Mouse (Mus musculus): Measurements from ENCODE around the gene Rtl1.

Gene Rtl1

GRCm38 (mm10) chr12:109572259-109572658 is 27.9 kb downstream of the Rtl1 start:
- in situ Hi-C loops (cut with MboI, MseI), result no loop called here

- in situ Hi-C loops (cut with MboI, MseI), result no loop called here
Measured at GRCm38 (mm10) chr12:109560111-109560695, 39.9 kb downstream of the Rtl1 start.

GRCm38 (mm10) chr12:109558891-109559487 is 41.1 kb downstream of the Rtl1 start:
- in situ Hi-C loops (cut with MboI, MseI), result no loop called here

- in situ Hi-C loops (cut with MboI, MseI), result no loop called here
Measured at GRCm38 (mm10) chr12:109558226-109558824, 41.8 kb downstream of the Rtl1 start.

- in situ Hi-C loops (cut with MboI, MseI), result no loop called here
Measured at GRCm38 (mm10) chr12:109555837-109556409, 44.2 kb downstream of the Rtl1 start.

- in situ Hi-C loops (cut with MboI, MseI), result no loop called here
Measured at GRCm38 (mm10) chr12:109553568-109553967, 46.6 kb downstream of the Rtl1 start.

- in situ Hi-C loops (cut with MboI, MseI), result no loop called here
Measured at GRCm38 (mm10) chr12:109552754-109553525, 47.2 kb downstream of the Rtl1 start.

- in situ Hi-C loops (cut with MboI, MseI), result no loop called here
Measured at GRCm38 (mm10) chr12:109551771-109552170, 48.4 kb downstream of the Rtl1 start.

- in situ Hi-C loops (cut with MboI, MseI), result no loop called here
Measured at GRCm38 (mm10) chr12:109547085-109547484, 53.0 kb downstream of the Rtl1 start.

- in situ Hi-C loops (cut with MboI, MseI), result no loop called here
Measured at GRCm38 (mm10) chr12:109545875-109546732, 54.0 kb downstream of the Rtl1 start.

GRCm38 (mm10) chr12:109543281-109543923 is 56.7 kb downstream of the Rtl1 start:
- in situ Hi-C loops (cut with MboI, MseI), result no loop called here

GRCm38 (mm10) chr12:109542635-109543249 is 57.4 kb downstream of the Rtl1 start:
- in situ Hi-C loops (cut with MboI, MseI), result no loop called here

- in situ Hi-C loops (cut with MboI, MseI), result no loop called here
Measured at GRCm38 (mm10) chr12:109542011-109542410, 58.1 kb downstream of the Rtl1 start.

- in situ Hi-C loops (cut with MboI, MseI), result no loop called here
Measured at GRCm38 (mm10) chr12:109541540-109541899, 58.6 kb downstream of the Rtl1 start.

GRCm38 (mm10) chr12:109540739-109541539 is 59.2 kb downstream of the Rtl1 start:
- in situ Hi-C loops (cut with MboI, MseI), result no loop called here

GRCm38 (mm10) chr12:109539950-109540349 is 60.2 kb downstream of the Rtl1 start:
- in situ Hi-C loops (cut with MboI, MseI), result no loop called here
